Mouse (Mus musculus) G1E (cell line): ENCODE results near the gene Gmeb2. TPM values are rescaled to one million over a fixed set of nuclear protein-coding genes. Genes with fewer than 3 reads are reported as not detected.

Experiments
- ATAC-seq: 2 replicates; pipeline ENCODE4 v1.8.0; 2016; ENCODE audit warnings: mild to moderate bottlenecking; ENCODE audit not compliant: insufficient number of reproducible peaks, poor library complexity, low FRiP score, severe bottlenecking; ENCODE audit errors: extremely low read depth
- DNase-seq: peaks from one replicate; pipeline ENCODE4 v3.0.0; 2012; ENCODE audit warnings: low spot score
- H3K27me3 ChIP-seq: 2 replicates; pipeline ENCODE4 v1.6.1; 2012; ENCODE audit warnings: mild to moderate bottlenecking, low read length, inconsistent platforms; ENCODE audit not compliant: insufficient read depth
- H3K36me3 ChIP-seq: replicated peaks from 2 replicates; pipeline ENCODE3; 2012; ENCODE audit warnings: mild to moderate bottlenecking, inconsistent platforms
- H3K4me1 ChIP-seq: 2 replicates; pipeline ENCODE4 v1.6.1; 2012; ENCODE audit warnings: low read depth, low read length, inconsistent platforms, mixed read lengths; ENCODE audit not compliant: insufficient read depth
- H3K4me3 ChIP-seq: 2 replicates; pipeline ENCODE4 v1.5.1; 2012; ENCODE audit warnings: low read depth, mild to moderate bottlenecking, inconsistent platforms, low read length, moderate library complexity, mixed read lengths
- H3K9me3 ChIP-seq: replicated peaks from 2 replicates; pipeline ENCODE4 v1.6.1; 2012; ENCODE audit warnings: inconsistent platforms
- CTCF ChIP-seq: IDR thresholded peaks from 2 replicates; pipeline ENCODE4 v1.5.1; 2012; ENCODE audit warnings: low read depth, low read length, inconsistent platforms, mixed read lengths
- GATA1 ChIP-seq: IDR thresholded peaks from 2 replicates; pipeline ENCODE4 v1.6.1; 2012; ENCODE audit warnings: borderline replicate concordance, low read length, inconsistent platforms, mixed read lengths
- GATA2 ChIP-seq: IDR thresholded peaks from 2 replicates; pipeline ENCODE4 v1.6.1; 2012; ENCODE audit warnings: low read depth, low read length, inconsistent platforms, borderline replicate concordance
- POLR2AphosphoS5 ChIP-seq: IDR thresholded peaks from 2 replicates; pipeline ENCODE4 v1.6.1; 2012; ENCODE audit warnings: low read depth, low read length, inconsistent platforms; ENCODE audit not compliant: insufficient replicate concordance
- TAL1 ChIP-seq: conservative IDR thresholded peaks from 2 replicates; pipeline ENCODE4 v1.6.1; 2012; ENCODE audit warnings: low read depth, low read length, inconsistent platforms, mixed read lengths
- polyA plus RNA-seq: library from polyadenylated mRNA; stranded (reverse); fragments of >175 nt; gene quantifications from 2 replicates; pipeline ENCODE4 v1.2.3, GENCODE M21; 2012
- total RNA-seq, 2 experiments: library from RNA; stranded (forward) in 1 of 2; stranded (reverse) in 1 of 2; fragments of 200-1000 nt in 1 of 2; fragments of >200 nt in 1 of 2; fragmentation: Nextera tagmentation in 1 of 2; gene quantifications; 2 replicates each; pipeline ENCODE4 v1.2.3; 2014 to 2017

The Gmeb2 gene
- total and polyA plus RNA-seq, 3 experiments: 12.8 to 50.0 (median 18.1) TPM

GRCm38 (mm10) chr2:181307144-181307804, 19.4 kb upstream of the Gmeb2 start:
- Histone ChIP-seq H3K36me3 (peaks cover 26% of the 10 kb centered on the region), H3K27me3 (peaks cover 4% of the 10 kb centered on the region; the same call in 1 of the 2 replicates), H3K9me3 (no peaks in the 10 kb centered on the region), H3K4me1 (no peaks in the 10 kb centered on the region), H3K4me3 (no peak overlapping the region)
- DNase-seq: no peak
- no peak for ATAC-seq
- TF ChIP-seq TAL1 (no peak), CTCF (no peak), GATA2 (no peak), POLR2AphosphoS5 (no peak), GATA1 (no peak)

- peaks cover 4% of the 10 kb centered on the region; the same call in 1 of the 2 replicates for H3K9me3 ChIP-seq
- no peak for ATAC-seq
- no peak for DNase-seq
- H3K4me3 ChIP-seq: no peak overlapping the region
- peaks cover 48% of the 10 kb centered on the region for H3K36me3 ChIP-seq
- no peaks in the 10 kb centered on the region for H3K27me3 ChIP-seq
- H3K4me1 ChIP-seq: no peaks in the 10 kb centered on the region
- no peak for TF ChIP-seq POLR2AphosphoS5
- TF ChIP-seq GATA2: no peak
- no peak for TF ChIP-seq GATA1
- no peak for TF ChIP-seq CTCF
- TF ChIP-seq TAL1: no peak
These were observed 17.1 kb upstream of the Gmeb2 start for GRCm38 (mm10) chr2:181304944-181305343.

DNA sequence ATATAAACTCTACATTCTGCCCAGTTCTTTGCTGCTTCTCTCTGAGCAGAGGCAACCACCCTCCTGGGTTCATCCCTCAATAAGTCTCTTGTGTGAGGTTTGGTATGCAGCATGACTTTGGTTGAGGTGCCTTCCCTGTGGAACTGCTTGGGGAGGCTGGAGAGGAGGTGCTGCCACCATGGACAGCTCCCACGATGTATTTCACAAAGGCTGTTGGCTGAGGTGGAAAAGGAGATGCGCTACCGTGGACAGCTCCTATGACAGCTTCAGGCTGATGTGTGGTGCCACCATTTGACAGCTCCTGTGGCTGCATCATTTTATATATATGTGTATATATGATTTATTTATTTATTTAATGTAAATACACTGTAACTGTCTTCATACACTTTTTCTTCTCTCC, 14.2 kb upstream of the Gmeb2 start:
- peak; percentile 41 for DNase-seq
- ATAC-seq: no peak
- H3K9me3 ChIP-seq: peaks cover 4% of the 10 kb centered on the region; the same call in 1 of the 2 replicates
- no peaks in the 10 kb centered on the region for H3K27me3 ChIP-seq
- no peak for TF ChIP-seq GATA2
- TF ChIP-seq TAL1: no peak
- TF ChIP-seq CTCF: no peak
- TF ChIP-seq GATA1: no peak
- no peak for TF ChIP-seq POLR2AphosphoS5
- peaks cover 54% of the 10 kb centered on the region for H3K36me3 ChIP-seq
- H3K4me1 ChIP-seq: no peaks in the 10 kb centered on the region
- no peak overlapping the region for H3K4me3 ChIP-seq

- DNase-seq: no peak
- no peak for ATAC-seq
- no peak overlapping the region for H3K4me3 ChIP-seq
- peaks cover 43% of the 10 kb centered on the region for H3K36me3 ChIP-seq
- peaks cover 24% of the 10 kb centered on the region for H3K4me1 ChIP-seq
- no peaks in the 10 kb centered on the region for H3K27me3 ChIP-seq
- no peaks in the 10 kb centered on the region for H3K9me3 ChIP-seq
- no peak for TF ChIP-seq GATA1
- TF ChIP-seq POLR2AphosphoS5: no peak
- TF ChIP-seq GATA2: no peak
- TF ChIP-seq TAL1: no peak
- TF ChIP-seq CTCF: no peak
These were observed 3.1 kb upstream of the Gmeb2 start for GRCm38 (mm10) chr2:181290937-181291336.

DNA sequence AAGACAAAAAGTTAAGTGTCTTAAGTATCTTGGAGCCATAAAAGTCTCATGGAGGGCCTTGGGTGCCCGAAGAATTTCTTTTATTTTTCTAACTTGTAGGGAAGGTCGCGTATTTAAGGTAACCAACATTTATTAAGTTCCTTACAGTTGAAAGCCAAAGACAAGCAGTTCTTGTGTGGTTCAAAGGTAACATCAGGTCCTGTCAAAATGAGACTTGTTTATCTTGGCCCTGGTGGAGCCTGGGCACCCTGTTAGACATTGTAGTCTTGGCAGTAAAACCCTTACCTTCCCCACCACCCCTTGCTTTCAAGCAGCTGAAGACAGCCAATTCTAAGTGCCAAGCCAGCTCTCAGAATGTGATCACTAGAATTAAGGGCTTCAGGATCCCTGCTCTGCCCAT, 856 bp upstream of the Gmeb2 start:
- peaks cover 25% of the 10 kb centered on the region for H3K4me1 ChIP-seq
- DNase-seq (no peak), ATAC-seq (no peak)
- H3K36me3 ChIP-seq: peaks cover 51% of the 10 kb centered on the region
- no peak for TF ChIP-seq POLR2AphosphoS5
- no peak for TF ChIP-seq TAL1
- TF ChIP-seq CTCF: no peak
- no peak for TF ChIP-seq GATA1
- TF ChIP-seq GATA2: no peak
- H3K4me3 ChIP-seq: peak overlapping the region; percentile 28; the same call in 1 of the 2 replicates
- no peaks in the 10 kb centered on the region for H3K27me3 ChIP-seq
- H3K9me3 ChIP-seq: no peaks in the 10 kb centered on the region

DNA sequence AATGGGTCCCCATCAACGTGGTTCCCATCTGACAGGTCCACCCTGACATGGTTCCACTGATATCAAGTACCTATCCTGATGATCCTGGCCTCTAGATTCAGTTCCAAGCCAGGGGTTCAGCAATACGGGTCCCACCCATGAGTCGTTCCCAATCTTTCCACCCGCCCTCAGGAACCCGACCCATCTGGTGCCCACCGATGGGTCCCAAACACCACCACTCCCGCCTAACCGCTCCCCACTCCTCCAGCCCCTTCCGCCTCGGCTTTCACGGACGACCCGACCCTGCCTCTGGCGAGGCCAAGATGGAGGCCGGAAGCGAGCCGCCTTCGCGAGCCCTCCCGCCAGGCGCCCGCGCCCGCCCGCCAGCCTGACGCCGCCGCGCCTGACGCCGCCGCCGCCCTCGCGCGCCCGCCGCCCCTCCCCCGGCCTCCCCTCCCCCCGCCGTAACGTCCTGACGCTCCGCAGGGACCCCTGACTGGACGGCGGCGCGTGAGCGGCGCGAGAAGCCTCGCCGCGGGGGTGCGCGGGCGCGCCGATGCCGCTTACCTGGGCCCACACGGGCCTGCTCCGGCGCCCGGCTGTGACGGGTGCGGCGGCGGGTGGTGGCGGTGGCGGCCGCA, 387 bp downstream of the Gmeb2 start:
- H3K36me3 ChIP-seq: peaks cover 59% of the 10 kb centered on the region
- DNase-seq: peak; percentile 93
- peak; percentile 64 for ATAC-seq
- H3K4me3 ChIP-seq: peak overlapping the region; percentile 79
- no peaks in the 10 kb centered on the region for H3K27me3 ChIP-seq
- H3K9me3 ChIP-seq: no peaks in the 10 kb centered on the region
- TF ChIP-seq GATA1 (no peak), GATA2 (no peak), CTCF (no peak), TAL1 (no peak), POLR2AphosphoS5 (no peak)
- peaks cover 31% of the 10 kb centered on the region for H3K4me1 ChIP-seq
